Mouse (Mus musculus): ENCODE measurements around the gene Pard3b. TPM values are rescaled to one million over a fixed set of nuclear protein-coding genes. Genes with fewer than 3 reads are reported as not detected.

The Pard3b gene
- polyA plus RNA-seq, 1 experiment from 2014 or later = 19.3 TPM

DNA sequence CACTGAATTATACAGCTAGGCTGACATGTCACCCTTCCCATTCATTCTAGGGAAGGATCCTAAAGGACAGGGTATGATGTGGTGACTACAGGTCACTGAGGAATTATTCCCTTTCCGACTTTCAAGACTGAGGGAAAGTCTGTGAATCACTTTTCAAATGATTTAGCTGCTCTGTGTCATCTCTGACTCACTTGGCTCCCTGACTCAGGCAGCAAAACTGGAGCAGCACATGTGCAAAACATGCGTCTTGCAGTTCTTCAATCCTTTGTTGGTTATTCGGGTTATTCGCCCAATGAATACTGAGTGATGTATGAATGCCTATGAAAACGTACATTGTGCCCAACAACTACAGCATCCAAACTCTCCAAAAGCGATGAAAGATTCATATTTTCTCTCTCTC, 912.9 kb downstream of the Pard3b start:
- 82% methylated on average over 6 of the region's 6 CpGs for WGBS
- H3K36me3 ChIP-seq = no peaks in the 10 kb centered on the region
- no peaks in the 10 kb centered on the region for H3K27me3 ChIP-seq
- H3K9ac ChIP-seq = no peak overlapping the region
- no peak overlapping the region for H3K27ac ChIP-seq
- H3K4me3 ChIP-seq = no peak overlapping the region
- no peaks in the 10 kb centered on the region for H3K9me3 ChIP-seq (replicated peaks)
- ATAC-seq (ENCODE audit: low FRiP score) = no peak
- no peaks in the 10 kb centered on the region for H3K4me1 ChIP-seq
- no peak overlapping the region for H3K4me2 ChIP-seq (replicated peaks)

DNA sequence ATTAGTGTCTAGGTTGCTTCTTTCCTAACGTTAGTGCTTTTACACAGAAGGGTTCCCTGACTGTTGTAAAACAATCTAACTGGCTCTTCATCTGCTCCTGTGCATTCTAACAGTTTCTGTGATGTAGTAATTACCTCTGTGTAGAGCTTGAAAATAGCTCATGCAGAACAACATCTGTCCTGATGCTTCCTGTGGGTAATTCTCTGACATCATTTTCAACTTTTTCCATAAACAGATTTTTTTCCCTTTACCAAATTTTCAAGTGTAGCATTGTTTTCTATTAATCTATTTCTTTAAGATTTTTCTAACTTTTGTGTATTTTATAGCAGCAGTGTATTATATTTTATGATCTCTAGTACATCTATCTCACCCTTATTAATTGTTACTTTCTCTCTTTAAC, 917.2 kb downstream of the Pard3b start:
- no peaks in the 10 kb centered on the region for H3K9me3 ChIP-seq (replicated peaks)
- 55% methylated on average over 1 of the region's 1 CpGs for WGBS
- no peak overlapping the region for H3K4me2 ChIP-seq (replicated peaks)
- H3K4me1 ChIP-seq = no peaks in the 10 kb centered on the region
- no peak for ATAC-seq (ENCODE audit: low FRiP score)
- no peak overlapping the region for H3K27ac ChIP-seq
- H3K36me3 ChIP-seq = no peaks in the 10 kb centered on the region
- H3K4me3 ChIP-seq = no peak overlapping the region
- no peaks in the 10 kb centered on the region for H3K27me3 ChIP-seq
- H3K9ac ChIP-seq = no peak overlapping the region

DNA sequence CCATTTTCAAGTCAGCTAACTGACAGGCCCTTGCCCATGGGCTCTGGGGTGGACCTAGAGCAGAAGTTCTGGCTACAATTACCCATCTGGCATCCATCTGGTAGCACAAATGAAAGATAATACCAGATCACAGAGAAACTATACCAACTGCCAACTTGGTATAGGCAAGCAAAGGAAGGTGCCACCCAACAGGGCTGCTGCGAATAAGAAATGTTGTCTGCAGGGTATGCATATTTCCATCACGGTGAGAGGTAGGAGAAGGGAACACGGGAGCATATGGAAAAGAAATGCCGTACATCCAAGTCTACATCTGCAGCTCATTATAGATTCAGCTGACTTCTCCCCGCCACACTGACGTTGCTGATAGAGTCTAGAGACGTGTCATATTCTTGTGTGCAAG, 924.4 kb downstream of the Pard3b start:
- no peak overlapping the region for H3K4me3 ChIP-seq
- H3K27ac ChIP-seq = no peak overlapping the region
- no peak overlapping the region for H3K9ac ChIP-seq
- 62% methylated on average over 7 of the region's 7 CpGs for WGBS
- H3K4me2 ChIP-seq (replicated peaks) = no peak overlapping the region
- no peak for ATAC-seq (ENCODE audit: low FRiP score)
- no peaks in the 10 kb centered on the region for H3K27me3 ChIP-seq
- H3K4me1 ChIP-seq = peaks cover 17% of the 10 kb centered on the region
- no peaks in the 10 kb centered on the region for H3K36me3 ChIP-seq
- no peaks in the 10 kb centered on the region for H3K9me3 ChIP-seq (replicated peaks)

GRCm38 (mm10) chr1:62564245-62565119, 925.9 kb downstream of the Pard3b start:
- peaks cover 17% of the 10 kb centered on the region for H3K4me1 ChIP-seq
- no peak overlapping the region for H3K9ac ChIP-seq
- 34% methylated on average over 13 of the region's 13 CpGs for WGBS
- H3K9me3 ChIP-seq (replicated peaks) = no peaks in the 10 kb centered on the region
- H3K4me3 ChIP-seq = no peak overlapping the region
- H3K36me3 ChIP-seq = no peaks in the 10 kb centered on the region
- peak; percentile 48; the same call in 1 of the 2 replicates for ATAC-seq (ENCODE audit: low FRiP score)
- H3K27me3 ChIP-seq = no peaks in the 10 kb centered on the region
- H3K27ac ChIP-seq = peak overlapping the region; percentile 56
- peak overlapping the region; percentile 21; the same call in 1 of the 2 replicates for H3K4me2 ChIP-seq (replicated peaks)

DNA sequence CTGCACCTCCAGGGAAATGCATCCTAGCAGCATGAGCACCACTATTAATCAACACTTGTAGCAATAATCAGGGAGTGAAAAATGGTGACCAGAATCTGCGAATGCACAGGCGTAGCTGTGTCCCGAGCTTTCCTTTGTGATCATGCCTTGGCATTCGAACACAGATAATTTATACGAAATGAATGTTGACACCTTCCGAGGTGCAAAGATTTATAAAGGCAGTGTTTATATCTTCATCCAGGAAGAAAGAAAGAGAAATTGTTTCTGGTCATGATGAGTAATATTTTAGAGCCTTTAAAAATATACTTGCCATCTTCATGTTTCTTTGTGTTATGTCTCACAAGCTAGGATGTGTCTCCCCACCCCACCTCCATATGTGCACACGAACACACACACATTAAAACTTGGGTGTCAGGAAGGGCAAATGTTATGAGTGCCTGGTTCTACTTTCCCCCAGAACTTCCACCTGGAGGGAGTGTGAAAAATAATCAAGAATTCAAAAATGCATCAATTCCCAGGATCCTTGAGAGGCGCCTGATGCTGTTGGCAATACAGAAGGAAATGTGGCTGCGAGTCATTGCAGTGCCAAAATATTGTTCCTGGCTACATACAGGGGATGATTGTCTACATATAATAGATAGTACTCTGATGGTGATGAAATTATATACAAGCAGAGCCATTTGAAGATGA, 926.6 kb downstream of the Pard3b start:
- no peak overlapping the region for H3K4me3 ChIP-seq
- no peaks in the 10 kb centered on the region for H3K9me3 ChIP-seq (replicated peaks)
- H3K4me1 ChIP-seq = peaks cover 17% of the 10 kb centered on the region
- no peak overlapping the region for H3K9ac ChIP-seq
- no peaks in the 10 kb centered on the region for H3K27me3 ChIP-seq
- peak overlapping the region; percentile 56 for H3K27ac ChIP-seq
- H3K4me2 ChIP-seq (replicated peaks) = peak overlapping the region; percentile 21; the same call in 1 of the 2 replicates
- ATAC-seq (ENCODE audit: low FRiP score) = 0 out of 2 replicates have a peak, but pooled peaks have one; percentile 22
- no peaks in the 10 kb centered on the region for H3K36me3 ChIP-seq
- WGBS = 72% methylated on average over 9 of the region's 9 CpGs

- H3K9ac ChIP-seq = no peak overlapping the region
- 22% methylated on average over 4 of the region's 4 CpGs for WGBS
- no peak overlapping the region for H3K27ac ChIP-seq
- H3K27me3 ChIP-seq = no peaks in the 10 kb centered on the region
- H3K4me2 ChIP-seq (replicated peaks) = no peak overlapping the region
- no peaks in the 10 kb centered on the region for H3K36me3 ChIP-seq
- ATAC-seq (ENCODE audit: low FRiP score) = no peak
- H3K4me1 ChIP-seq = peaks cover 17% of the 10 kb centered on the region
- no peak overlapping the region for H3K4me3 ChIP-seq
- H3K9me3 ChIP-seq (replicated peaks) = no peaks in the 10 kb centered on the region
Measured at GRCm38 (mm10) chr1:62566596-62566995, 928.0 kb downstream of the Pard3b start.

GRCm38 (mm10) chr1:62576939-62577590, 938.4 kb downstream of the Pard3b start:
- Histone ChIP-seq H3K27me3 (no peaks in the 10 kb centered on the region), H3K4me3 (no peak overlapping the region), H3K27ac (no peak overlapping the region), H3K9ac (no peak overlapping the region), H3K4me1 (no peaks in the 10 kb centered on the region), H3K4me2 (replicated peaks) (no peak overlapping the region), H3K9me3 (replicated peaks) (no peaks in the 10 kb centered on the region), H3K36me3 (no peaks in the 10 kb centered on the region)
- no peak for ATAC-seq (ENCODE audit: low FRiP score)
- WGBS = 83% methylated on average over 3 of the region's 3 CpGs

- no peak for ATAC-seq (ENCODE audit: low FRiP score)
- no peaks in the 10 kb centered on the region for H3K9me3 ChIP-seq (replicated peaks)
- no peak overlapping the region for H3K4me3 ChIP-seq
- no peak overlapping the region for H3K9ac ChIP-seq
- H3K4me2 ChIP-seq (replicated peaks) = no peak overlapping the region
- H3K27ac ChIP-seq = no peak overlapping the region
- H3K27me3 ChIP-seq = no peaks in the 10 kb centered on the region
- no peaks in the 10 kb centered on the region for H3K4me1 ChIP-seq
- H3K36me3 ChIP-seq = no peaks in the 10 kb centered on the region
- 88% methylated on average over 7 of the region's 7 CpGs for WGBS
Measured at GRCm38 (mm10) chr1:62579024-62579765, 940.6 kb downstream of the Pard3b start.

- Histone ChIP-seq H3K4me2 (replicated peaks) (no peak overlapping the region), H3K4me1 (no peaks in the 10 kb centered on the region), H3K9ac (no peak overlapping the region), H3K27ac (no peak overlapping the region), H3K9me3 (replicated peaks) (no peaks in the 10 kb centered on the region), H3K4me3 (no peak overlapping the region), H3K27me3 (no peaks in the 10 kb centered on the region), H3K36me3 (no peaks in the 10 kb centered on the region)
- ATAC-seq (ENCODE audit: low FRiP score) = no peak
- WGBS = 55% methylated on average over 4 of the region's 4 CpGs
Measured at GRCm38 (mm10) chr1:62580314-62580935, 941.8 kb downstream of the Pard3b start.

GRCm38 (mm10) chr1:62582476-62582875, 943.9 kb downstream of the Pard3b start:
- no peak overlapping the region for H3K4me2 ChIP-seq (replicated peaks)
- no peak for ATAC-seq (ENCODE audit: low FRiP score)

DNA sequence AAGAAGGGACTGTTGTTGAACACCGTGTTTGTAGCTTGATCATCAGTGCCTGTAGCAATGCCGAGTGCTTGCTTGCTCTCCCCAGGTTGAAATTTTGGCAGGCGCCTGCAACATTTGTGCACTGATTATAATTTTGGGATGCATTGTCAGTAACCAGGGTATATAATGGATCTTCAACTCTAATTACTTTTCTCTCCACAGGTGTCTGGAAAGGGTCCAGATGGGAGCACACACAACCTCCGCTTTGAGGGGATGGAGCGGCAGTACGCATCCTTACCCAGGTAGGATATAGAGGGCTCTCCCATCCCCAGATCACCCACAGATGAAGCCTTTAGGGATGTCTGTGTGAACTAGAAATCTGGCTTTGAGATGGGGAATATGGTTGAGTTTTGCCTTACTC, 948.9 kb downstream of the Pard3b start:
- no peak overlapping the region for H3K4me3 ChIP-seq
- H3K27me3 ChIP-seq = no peaks in the 10 kb centered on the region
- WGBS = 92% methylated on average over 6 of the region's 6 CpGs
- no peak for ATAC-seq (ENCODE audit: low FRiP score)
- no peak overlapping the region for H3K27ac ChIP-seq
- no peak overlapping the region for H3K4me2 ChIP-seq (replicated peaks)
- H3K4me1 ChIP-seq = peaks cover 14% of the 10 kb centered on the region
- H3K9me3 ChIP-seq (replicated peaks) = no peaks in the 10 kb centered on the region
- H3K9ac ChIP-seq = no peak overlapping the region
- no peaks in the 10 kb centered on the region for H3K36me3 ChIP-seq

More at GRCm38 (mm10) chr1:62582476-62582875, 943.9 kb downstream of the Pard3b start:
- Histone ChIP-seq H3K27ac (no peak overlapping the region), H3K9me3 (replicated peaks) (no peaks in the 10 kb centered on the region), H3K4me3 (no peak overlapping the region), H3K27me3 (no peaks in the 10 kb centered on the region), H3K36me3 (no peaks in the 10 kb centered on the region), H3K9ac (no peak overlapping the region), H3K4me1 (no peaks in the 10 kb centered on the region)
- WGBS = 89% methylated on average over 4 of the region's 4 CpGs

Measured in hindbrain, embryonic 12.5 days (tissue).